Mouse (Mus musculus) limb, embryonic 14.5 days (tissue): ENCODE data around the gene Ifi35. TPM values are rescaled to one million over a fixed set of nuclear protein-coding genes. Genes with fewer than 3 reads are reported as not detected.

Source experiments
- ATAC-seq: fragments of 200-750 bp; cut with Nextera tagmentation; 2 replicates; pipeline ENCODE4 v1.8.0; 2017; ENCODE audit warnings: low read depth, moderate number of reproducible peaks, moderate TSS enrichment; ENCODE audit not compliant: low FRiP score
- DNase-seq: peaks from one replicate; pipeline ENCODE4 v3.0.0-alpha.2; 2015; ENCODE audit warnings: low spot score
- H3K27ac ChIP-seq: fragments of 300-500 bp; sonication (generic); replicated peaks from 2 replicates; pipeline ENCODE4 v1.5.1; 2014; ENCODE audit warnings: low read depth, mild to moderate bottlenecking, low read length, moderate library complexity, mixed read lengths
- H3K27me3 ChIP-seq: fragments of 300-500 bp; sonication (generic); 2 replicates; pipeline ENCODE4 v1.6.1; 2014; ENCODE audit warnings: low read length, mixed read lengths; ENCODE audit not compliant: control insufficient read depth, insufficient read depth
- H3K36me3 ChIP-seq: fragments of 300-500 bp; sonication (generic); 2 replicates; pipeline ENCODE4 v1.6.1; 2014; ENCODE audit warnings: mild to moderate bottlenecking, low read length, moderate library complexity, mixed read lengths; ENCODE audit not compliant: control insufficient read depth, insufficient read depth
- H3K4me1 ChIP-seq: fragments of 300-500 bp; sonication (generic); 2 replicates; pipeline ENCODE4 v1.6.1; 2014; ENCODE audit warnings: antibody characterized with exemption, low read length, mixed read lengths; ENCODE audit not compliant: control insufficient read depth, insufficient read depth
- H3K4me2 ChIP-seq: fragments of 300-500 bp; sonication (generic); replicated peaks from 2 replicates; pipeline ENCODE4 v1.6.1; 2014; ENCODE audit warnings: low read depth, mild to moderate bottlenecking, low read length, moderate library complexity; ENCODE audit not compliant: severe bottlenecking
- H3K4me3 ChIP-seq: fragments of 300-500 bp; sonication (generic); replicated peaks from 2 replicates; pipeline ENCODE4 v1.5.1; 2014; ENCODE audit warnings: low read length
- H3K9ac ChIP-seq: fragments of 300-500 bp; sonication (generic); 2 replicates; pipeline ENCODE4 v1.6.1; 2014; ENCODE audit warnings: mild to moderate bottlenecking, low read depth, low read length, moderate library complexity; ENCODE audit not compliant: severe bottlenecking
- H3K9me3 ChIP-seq: fragments of 300-500 bp; sonication (generic); 2 replicates; pipeline ENCODE4 v1.6.1; 2016; ENCODE audit warnings: low read length; ENCODE audit not compliant: control insufficient read depth
- POLR2A ChIP-seq: fragments of 200-500 bp; IDR thresholded peaks from 2 replicates; pipeline ENCODE4 v1.8.0; 2012; ENCODE audit warnings: inconsistent platforms, mild to moderate bottlenecking, moderate library complexity, borderline replicate concordance; ENCODE audit not compliant: insufficient read depth, insufficient read length; ENCODE audit errors: extremely low read depth
- WGBS: fragments of 180-500 bp; shearing (Covaris S2); extraction: QIAGEN DNeasy Blood & Tissue Kit; methylation state at CpG from one replicate; pipeline ENCODE4 v1.1.7; 2014; 5-methylcytosine and 5-hydroxymethylcytosine counted together
- polyA plus RNA-seq, 2 experiments: library from polyadenylated mRNA; depleted of rRNA in 1 of 2; stranded (reverse) in 1 of 2; unstranded in 1 of 2; fragments of >200 nt; fragmentation: Nextera tagmentation in 1 of 2; extraction: Ambion mirVana in 1 of 2; gene quantifications; 2 replicates each; pipeline versions ENCODE4 v1.2.1 to v1.2.3; 2012 to 2014

Gene Ifi35
- polyA plus RNA-seq, 2 experiments = 15.2 to 16.7 TPM

DNA sequence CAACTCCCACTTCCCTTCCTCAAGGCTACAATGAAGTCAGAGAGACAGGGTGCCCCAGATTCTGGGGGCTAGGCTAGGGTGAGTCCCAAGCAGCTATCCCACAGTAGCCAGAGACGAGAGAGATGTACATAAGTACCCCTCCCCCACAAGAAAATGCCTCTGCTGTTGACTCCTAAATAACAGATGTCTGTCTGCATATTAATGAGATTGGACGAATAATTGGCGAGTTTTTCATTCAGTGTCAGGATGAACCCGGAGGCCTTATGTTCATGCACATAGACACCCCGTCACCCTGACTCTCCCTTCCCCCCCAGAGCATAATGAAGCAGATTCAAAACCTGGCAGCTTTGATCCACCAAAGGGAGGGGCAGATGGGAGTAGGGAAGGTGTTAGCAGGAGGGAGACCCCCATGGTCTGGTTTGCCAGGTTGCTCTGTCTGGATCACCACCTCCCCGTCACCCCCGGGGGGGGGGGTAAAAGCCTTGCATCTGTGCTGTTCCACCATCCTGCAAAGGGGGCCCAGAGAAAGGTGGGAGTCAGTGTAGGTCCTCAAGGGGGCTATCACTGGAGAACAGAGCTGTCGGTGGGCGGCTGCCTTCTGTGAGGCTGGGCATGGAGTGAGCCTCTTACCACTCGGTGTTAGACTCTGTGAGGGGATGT, 29.5 kb downstream of the Ifi35 start:
- WGBS = 55% methylated on average over 10 of the region's 10 CpGs

DNA sequence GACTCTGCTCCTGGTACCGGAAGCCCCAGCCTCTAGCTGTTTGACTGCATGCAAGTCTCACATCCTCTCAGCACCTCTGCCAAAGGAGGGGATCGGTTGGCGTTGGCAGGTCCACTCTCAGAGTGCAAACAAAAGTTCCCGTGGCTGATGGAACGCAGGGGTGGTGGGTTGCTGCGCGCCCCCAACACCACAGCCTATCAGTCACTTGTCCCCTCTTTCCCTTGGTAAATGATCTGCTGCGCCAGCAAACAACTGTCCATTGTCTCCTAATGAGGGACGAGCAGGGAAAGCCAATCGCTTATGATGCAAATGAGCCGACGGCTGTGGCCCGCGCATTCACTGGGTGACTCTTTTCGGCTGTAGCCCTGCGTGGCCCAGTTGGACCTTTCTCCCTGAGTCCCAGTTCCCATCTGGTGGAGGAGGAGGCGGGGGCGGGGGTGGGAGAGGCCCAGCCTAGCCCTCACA, 31.0 kb downstream of the Ifi35 start:
- TF ChIP-seq POLR2A = no peak
- Histone ChIP-seq H3K27me3 (no peaks in the 10 kb centered on the region), H3K4me3 (no peak overlapping the region), H3K9me3 (no peaks in the 10 kb centered on the region), H3K9ac (0 out of 2 replicates have a peak overlapping the region, but pooled peaks have one; percentile 25), H3K4me1 (no peaks in the 10 kb centered on the region), H3K4me2 (no peak overlapping the region), H3K36me3 (no peaks in the 10 kb centered on the region), H3K27ac (no peak overlapping the region)
- no peak for ATAC-seq
- no peak for DNase-seq
- 17% methylated on average over 18 of the region's 18 CpGs for WGBS

More for the DNA sequence above, 29.5 kb downstream of the Ifi35 start:
- Histone ChIP-seq H3K4me1 (no peaks in the 10 kb centered on the region), H3K4me3 (no peak overlapping the region), H3K9me3 (no peaks in the 10 kb centered on the region), H3K27ac (no peak overlapping the region), H3K36me3 (no peaks in the 10 kb centered on the region), H3K4me2 (no peak overlapping the region), H3K9ac (no peak overlapping the region), H3K27me3 (no peaks in the 10 kb centered on the region)
- no peak for DNase-seq
- TF ChIP-seq POLR2A = no peak
- no peak for ATAC-seq

DNA sequence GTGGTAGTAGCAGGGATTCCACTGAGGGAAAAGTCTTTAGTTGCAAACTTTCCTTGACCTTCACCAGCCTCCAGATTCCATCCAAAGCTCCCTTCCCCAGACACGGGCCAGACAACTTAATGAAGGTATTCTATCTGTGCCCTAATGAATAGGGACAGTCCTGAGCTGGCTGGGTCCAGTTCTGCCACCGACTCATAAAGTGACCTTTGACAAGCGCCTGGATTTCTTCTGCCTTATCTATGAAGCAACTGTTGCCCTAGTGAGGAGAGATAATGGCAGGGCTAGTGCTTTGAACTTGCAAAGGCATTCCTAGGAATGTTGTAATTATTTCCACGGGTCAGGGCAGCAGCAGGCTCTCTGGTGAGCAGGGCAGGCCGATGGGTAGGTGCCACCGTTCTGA, 32.7 kb downstream of the Ifi35 start:
- WGBS = 30% methylated on average over 6 of the region's 6 CpGs
- DNase-seq (no peak), ATAC-seq (no peak)
- no peak overlapping the region for H3K4me3 ChIP-seq
- H3K27me3 ChIP-seq = no peaks in the 10 kb centered on the region
- no peaks in the 10 kb centered on the region for H3K36me3 ChIP-seq
- no peak for TF ChIP-seq POLR2A
- no peak overlapping the region for H3K9ac ChIP-seq
- no peak overlapping the region for H3K27ac ChIP-seq
- H3K4me2 ChIP-seq = no peak overlapping the region
- no peaks in the 10 kb centered on the region for H3K9me3 ChIP-seq
- H3K4me1 ChIP-seq = no peaks in the 10 kb centered on the region

DNA sequence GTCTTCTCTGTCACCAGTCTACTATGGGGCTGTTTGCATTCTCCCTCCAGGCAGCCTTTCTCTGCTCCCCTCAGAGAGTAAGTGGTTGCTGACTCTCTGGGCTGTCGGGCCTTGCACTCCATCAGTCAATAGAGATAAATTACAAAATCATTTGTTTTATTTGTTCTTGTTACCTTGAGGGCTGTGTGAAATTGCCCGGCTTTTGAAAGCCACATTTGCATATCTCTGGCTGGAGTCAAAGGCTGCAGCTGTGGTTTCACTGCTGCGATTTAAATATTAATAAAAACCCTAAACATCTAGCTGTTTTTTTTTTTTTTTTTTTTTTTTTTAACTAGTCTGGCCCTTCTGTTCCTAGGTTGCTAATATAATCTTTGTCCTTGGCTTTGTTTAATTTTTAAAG, 35.6 kb downstream of the Ifi35 start:
- ATAC-seq (no peak), DNase-seq (no peak)
- H3K9ac ChIP-seq = no peak overlapping the region
- no peaks in the 10 kb centered on the region for H3K9me3 ChIP-seq
- TF ChIP-seq POLR2A = no peak
- H3K4me3 ChIP-seq = no peak overlapping the region
- H3K4me2 ChIP-seq = no peak overlapping the region
- H3K27ac ChIP-seq = no peak overlapping the region
- H3K36me3 ChIP-seq = peaks cover 10% of the 10 kb centered on the region
- no peaks in the 10 kb centered on the region for H3K4me1 ChIP-seq
- H3K27me3 ChIP-seq = no peaks in the 10 kb centered on the region
- 50% methylated on average over 3 of the region's 3 CpGs for WGBS

DNA sequence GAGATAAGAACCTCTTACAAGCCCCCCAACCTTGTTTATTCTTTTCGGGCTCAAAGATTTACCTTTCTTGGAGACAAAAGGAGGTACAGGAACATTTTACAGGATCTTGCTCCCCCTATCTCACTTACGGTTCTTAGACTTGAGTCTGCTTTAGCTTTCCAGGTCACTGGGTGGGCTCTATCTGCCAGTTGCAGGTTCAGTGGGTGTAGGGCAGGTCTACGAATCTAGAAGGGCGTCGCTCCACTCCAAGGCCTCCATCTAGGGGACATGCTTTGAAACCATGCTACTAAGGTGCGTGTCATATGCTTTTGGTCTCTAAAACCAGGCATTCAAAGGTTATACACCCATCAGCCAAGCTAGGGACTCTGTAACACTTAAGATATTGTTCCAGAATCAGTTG, 36.0 kb downstream of the Ifi35 start:
- ATAC-seq (no peak), DNase-seq (no peak)
- Histone ChIP-seq H3K27ac (no peak overlapping the region), H3K36me3 (peaks cover 14% of the 10 kb centered on the region), H3K9me3 (no peaks in the 10 kb centered on the region), H3K27me3 (no peaks in the 10 kb centered on the region), H3K4me1 (no peaks in the 10 kb centered on the region), H3K9ac (no peak overlapping the region), H3K4me2 (no peak overlapping the region), H3K4me3 (no peak overlapping the region)
- TF ChIP-seq POLR2A = no peak
- WGBS = 77% methylated on average over 6 of the region's 6 CpGs
